In the genomic region with DNA sequence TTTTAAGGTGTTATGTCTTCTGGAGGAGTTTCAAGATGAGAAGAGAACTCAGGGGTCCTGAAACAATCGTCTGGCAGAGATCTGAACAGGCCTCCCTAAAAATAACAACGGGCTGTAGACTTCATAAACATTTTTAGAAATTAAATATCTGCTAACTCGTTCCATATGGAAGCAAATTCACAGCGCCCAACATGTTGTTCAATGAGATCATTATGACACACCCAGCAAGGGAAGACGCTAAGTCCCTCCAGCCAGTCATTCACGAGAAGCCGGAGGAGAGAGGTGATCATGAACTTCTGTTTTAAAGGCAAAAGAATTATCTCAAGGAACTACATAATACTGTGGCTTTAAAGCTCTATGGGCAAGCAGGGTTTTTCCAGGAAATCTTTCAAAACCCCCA, we compare ENCODE assay signal across 25 mouse cellular contexts.
"Had no signal": no experiment of that assay in that cellular context is flagged by ENCODE, and none has a peak within 500 bp of the region (broad histone marks: within the 10 kb centered on the region; RNA-seq: fewer than 3 reads in every experiment).

No protein-coding gene starts in this region.

- ATAC-seq: hindbrain, postnatal 0 days; intestine, embryonic 16.5 days; liver, embryonic 12.5 days had no signal

- H3K27me3 ChIP-seq: heart, embryonic 12.5 days; hindbrain, embryonic 13.5 days; hindbrain, embryonic 15.5 days; kidney, embryonic 15.5 days; liver, embryonic 12.5 days had no signal

- H3K4me3 ChIP-seq: heart, embryonic 10.5 days; heart, embryonic 12.5 days; hindbrain, embryonic 13.5 days; hindbrain, embryonic 15.5 days; kidney, embryonic 15.5 days; limb, embryonic 12.5 days; limb, embryonic 15.5 days; liver, embryonic 12.5 days had no signal

- H3K36me3 ChIP-seq: heart, embryonic 10.5 days; heart, embryonic 12.5 days; hindbrain, embryonic 13.5 days; hindbrain, embryonic 15.5 days; kidney, embryonic 15.5 days; limb, embryonic 12.5 days; limb, embryonic 15.5 days; liver, embryonic 12.5 days had no signal

- H3K27ac ChIP-seq: heart, embryonic 10.5 days; hindbrain, embryonic 13.5 days; hindbrain, embryonic 15.5 days; hindbrain, postnatal 0 days; kidney, embryonic 15.5 days; kidney, postnatal 0 days; limb, embryonic 12.5 days; limb, embryonic 15.5 days; liver, embryonic 12.5 days; liver, embryonic 14.5 days had no signal

- H3K9me3 ChIP-seq: heart, embryonic 10.5 days; heart, embryonic 12.5 days; hindbrain, embryonic 13.5 days; hindbrain, embryonic 15.5 days; kidney, embryonic 15.5 days; limb, embryonic 12.5 days; limb, embryonic 15.5 days; liver, embryonic 12.5 days had no signal

- H3K4me2 ChIP-seq: heart, embryonic 12.5 days; hindbrain, embryonic 13.5 days; hindbrain, embryonic 15.5 days; kidney, embryonic 15.5 days; limb, embryonic 12.5 days; limb, embryonic 15.5 days; liver, embryonic 12.5 days had no signal

- H3K9ac ChIP-seq: heart, embryonic 12.5 days; hindbrain, embryonic 13.5 days; hindbrain, embryonic 15.5 days; kidney, embryonic 15.5 days; limb, embryonic 12.5 days; limb, embryonic 15.5 days; liver, embryonic 12.5 days; liver, embryonic 14.5 days had no signal

- H3K4me1 ChIP-seq: heart, embryonic 10.5 days; heart, embryonic 12.5 days; hindbrain, embryonic 13.5 days; hindbrain, embryonic 15.5 days; kidney, embryonic 15.5 days; liver, embryonic 12.5 days had no signal

- DNase-seq: gastrocnemius, postnatal 14 days; gastrocnemius, postnatal 36 days; heart, adult 18-20 months; heart, postnatal 10 days; heart, postnatal 36 days; kidney, adult 11 months; kidney, adult 2 months; kidney, adult 9 months; kidney, postnatal 14 days; kidney, postnatal 36 days; layer of hippocampus, adult 9-11 months; layer of hippocampus, postnatal 36 days; left cerebral cortex, postnatal 4 days had no signal
